Mouse (Mus musculus) stomach, postnatal 0 days (tissue): ENCODE measurements around the gene Arrdc5.

ENCODE experiments used
- CTCF ChIP-seq: IDR thresholded peaks from 2 replicates; pipeline ENCODE4 v1.5.1; 2016; ENCODE audit warnings: antibody characterized with exemption, low read depth, mild to moderate bottlenecking, moderate library complexity
- EP300 ChIP-seq: optimal IDR thresholded peaks from 2 replicates; pipeline ENCODE3; 2016; ENCODE audit warnings: antibody characterized with exemption

DNA sequence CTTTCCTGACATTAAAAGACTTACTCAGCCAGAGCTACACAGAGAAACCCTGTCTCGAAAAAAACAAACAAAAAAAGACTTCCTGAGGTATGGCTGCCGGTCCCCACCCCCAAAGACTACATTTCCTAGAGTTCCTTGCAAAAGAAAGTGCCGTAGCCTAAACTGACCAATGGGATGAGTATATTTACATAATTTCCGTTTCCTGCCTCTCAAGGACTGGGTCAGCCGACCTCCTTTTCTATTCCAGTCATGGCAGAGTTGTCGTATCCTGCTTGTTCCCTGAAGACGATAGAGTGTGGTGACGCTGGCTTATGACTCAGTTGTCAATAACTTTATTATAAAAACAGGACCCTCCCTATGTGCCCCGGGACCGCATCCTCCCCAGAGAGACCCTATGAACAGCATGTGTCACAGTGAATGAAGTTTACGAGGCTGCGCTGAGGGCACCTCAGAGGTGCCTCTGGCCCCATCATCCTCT is 30.9 kb downstream of the Arrdc5 start:
- peak; percentile 69 for TF ChIP-seq EP300
- no peak for TF ChIP-seq CTCF
